Mouse (Mus musculus) stomach, embryonic 15.5 days (tissue): ENCODE data around the gene Wnt7b. TPM values are rescaled to one million over a fixed set of nuclear protein-coding genes. Genes with fewer than 3 reads are reported as not detected.

Experiments
- ATAC-seq: fragments of 200-750 bp; cut with Nextera tagmentation; 2 replicates; pipeline ENCODE4 v1.8.0; 2017; ENCODE audit warnings: low read depth, moderate number of reproducible peaks, moderate TSS enrichment; ENCODE audit not compliant: insufficient read depth, low FRiP score
- H3K27ac ChIP-seq: fragments of 300-500 bp; sonication (generic); 2 replicates; pipeline ENCODE4 v1.5.1; 2015; ENCODE audit warnings: mild to moderate bottlenecking, inconsistent platforms
- H3K27me3 ChIP-seq: fragments of 300-500 bp; sonication (generic); replicated peaks from 2 replicates; pipeline ENCODE4 v1.6.1; 2015; ENCODE audit warnings: inconsistent platforms
- H3K36me3 ChIP-seq: fragments of 300-500 bp; sonication (generic); 2 replicates; pipeline ENCODE4 v1.6.1; 2015; ENCODE audit warnings: inconsistent platforms
- H3K4me1 ChIP-seq: fragments of 300-500 bp; sonication (generic); 2 replicates; pipeline ENCODE4 v1.6.1; 2015; ENCODE audit warnings: inconsistent platforms
- H3K4me2 ChIP-seq: fragments of 300-500 bp; sonication (generic); 2 replicates; pipeline ENCODE4 v1.6.1; 2015; ENCODE audit warnings: mild to moderate bottlenecking, inconsistent platforms
- H3K4me3 ChIP-seq: fragments of 300-500 bp; sonication (generic); replicated peaks from 2 replicates; pipeline ENCODE4 v1.5.1; 2015; ENCODE audit warnings: inconsistent platforms
- H3K9ac ChIP-seq: fragments of 300-500 bp; sonication (generic); 2 replicates; pipeline ENCODE4 v1.6.1; 2015; ENCODE audit warnings: inconsistent platforms
- H3K9me3 ChIP-seq: fragments of 300-500 bp; sonication (generic); 2 replicates; pipeline ENCODE4 v1.6.1; 2016; ENCODE audit warnings: inconsistent platforms
- WGBS: fragments of 180-500 bp; shearing (Covaris S2); methylation state at CpG from one replicate; pipeline ENCODE4 v1.1.7; 2015; 5-methylcytosine and 5-hydroxymethylcytosine counted together
- polyA plus RNA-seq: library from polyadenylated mRNA; unstranded; fragments of >200 nt; fragmentation: Nextera tagmentation; extraction: Ambion mirVana; gene quantifications from 2 replicates; pipeline ENCODE4 v1.2.1, GENCODE M21; 2015

Wnt7b gene
- 3.7 and 3.8 TPM in 2 replicates for polyA plus RNA-seq

GRCm38 (mm10) chr15:85582356-85582910, at the start of gene Wnt7b:
Wnt7b (minus strand) TSS chr15:85582473.
- H3K27me3 ChIP-seq, result peaks cover 72% of the 10 kb centered on the region
- peaks cover 29% of the 10 kb centered on the region for H3K4me1 ChIP-seq
- WGBS, result 2% methylated on average over 19 of the region's 19 CpGs
- peak within 1 kb of the TSS; percentile 97 for H3K4me2 ChIP-seq
- no peaks in the 10 kb centered on the region for H3K9me3 ChIP-seq
- no peak within 1 kb of the TSS; the same call in 1 of the 2 replicates for H3K9ac ChIP-seq
- H3K27ac ChIP-seq, result no peak within 1 kb of the TSS
- H3K36me3 ChIP-seq, result no peaks in the 10 kb centered on the region
- peak within 1 kb of the TSS; percentile 55 for H3K4me3 ChIP-seq
- ATAC-seq, result no peak

- Histone ChIP-seq H3K4me1 (peaks cover 5% of the 10 kb centered on the region), H3K36me3 (no peaks in the 10 kb centered on the region), H3K4me2 (no peak overlapping the region), H3K9me3 (no peaks in the 10 kb centered on the region), H3K27me3 (no peaks in the 10 kb centered on the region; the same call in 1 of the 2 replicates), H3K27ac (no peak overlapping the region), H3K9ac (no peak overlapping the region), H3K4me3 (no peak overlapping the region)
- WGBS, result 57% methylated on average over 2 of the region's 2 CpGs
- no peak for ATAC-seq
These were observed 49.3 kb upstream of the Wnt7b start for GRCm38 (mm10) chr15:85631591-85631990.

- 76% methylated on average over 7 of the region's 7 CpGs for WGBS
- peaks cover 9% of the 10 kb centered on the region for H3K4me1 ChIP-seq
- no peaks in the 10 kb centered on the region for H3K36me3 ChIP-seq
- no peak overlapping the region for H3K9ac ChIP-seq
- ATAC-seq, result no peak
- H3K4me3 ChIP-seq, result no peak overlapping the region
- peaks cover 15% of the 10 kb centered on the region for H3K27me3 ChIP-seq
- no peak overlapping the region for H3K27ac ChIP-seq
- no peaks in the 10 kb centered on the region for H3K9me3 ChIP-seq
- no peak overlapping the region for H3K4me2 ChIP-seq
These were observed 47.8 kb upstream of the Wnt7b start for GRCm38 (mm10) chr15:85629924-85630545.

DNA sequence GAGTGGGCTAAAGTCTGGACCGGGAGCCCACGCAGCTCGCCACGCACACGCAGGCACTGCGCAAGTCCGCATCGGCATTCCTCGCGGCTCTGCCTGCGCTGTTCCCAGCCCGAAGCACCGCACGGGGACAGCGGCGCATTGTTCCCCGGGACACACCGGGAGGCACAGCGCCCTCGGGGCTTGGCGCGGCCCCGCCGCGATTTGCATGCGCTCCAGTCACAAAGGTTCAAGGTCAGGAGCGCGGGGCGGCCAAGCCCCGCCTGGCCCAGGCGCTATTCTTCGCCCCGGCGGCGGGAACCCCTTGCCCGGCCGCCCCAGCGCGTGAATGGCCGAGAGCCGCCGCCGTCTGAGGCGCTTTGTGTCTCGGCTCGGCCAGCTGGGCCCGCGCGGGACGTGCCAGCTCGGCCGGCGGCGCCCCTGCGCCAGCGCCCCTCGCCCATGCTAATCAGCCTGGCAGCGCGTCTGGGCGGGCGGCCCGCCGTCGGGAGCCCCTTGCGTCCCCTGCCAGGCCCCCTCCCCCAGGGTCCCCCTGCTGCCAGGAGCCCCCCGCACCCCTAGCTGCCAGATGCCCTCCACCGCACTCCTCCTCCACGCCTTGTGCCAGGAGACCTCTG, 43.5 kb upstream of the Wnt7b start:
- Histone ChIP-seq H3K27me3 (peaks cover 17% of the 10 kb centered on the region), H3K9me3 (no peaks in the 10 kb centered on the region), H3K4me2 (peak overlapping the region; percentile 93), H3K4me3 (peak overlapping the region; percentile 47), H3K27ac (no peak overlapping the region), H3K36me3 (no peaks in the 10 kb centered on the region), H3K9ac (peak overlapping the region; percentile 25; the same call in 1 of the 2 replicates), H3K4me1 (peaks cover 8% of the 10 kb centered on the region; the same call in 1 of the 2 replicates)
- WGBS, result 2% methylated on average over 52 of the region's 68 CpGs
- ATAC-seq, result peak; percentile 48; the same call in 1 of the 2 replicates

DNA sequence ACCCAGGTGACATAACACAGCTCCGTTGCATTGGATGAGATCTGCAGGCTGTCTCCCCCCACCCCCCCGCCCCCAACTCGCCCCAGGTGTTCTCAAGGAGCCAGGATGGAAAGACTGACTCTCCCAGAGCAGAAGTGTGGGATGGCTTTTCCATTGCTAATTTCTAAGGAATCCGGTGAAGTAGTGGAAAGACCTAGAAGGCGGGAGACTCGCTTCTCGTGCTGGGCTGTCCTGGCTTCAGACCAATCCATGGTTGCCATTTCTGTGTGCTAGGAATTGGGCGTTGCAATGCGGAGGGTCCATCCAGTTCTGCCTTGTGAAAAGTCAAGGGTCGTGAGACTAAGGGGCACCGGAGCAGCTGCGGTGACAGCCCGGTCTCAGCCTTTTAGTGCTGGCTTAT, 39.9 kb upstream of the Wnt7b start:
- Histone ChIP-seq H3K27me3 (peaks cover 17% of the 10 kb centered on the region), H3K9ac (no peak overlapping the region), H3K9me3 (no peaks in the 10 kb centered on the region), H3K27ac (no peak overlapping the region), H3K4me3 (no peak overlapping the region), H3K36me3 (no peaks in the 10 kb centered on the region), H3K4me2 (no peak overlapping the region), H3K4me1 (peaks cover 8% of the 10 kb centered on the region; the same call in 1 of the 2 replicates)
- no peak for ATAC-seq
- WGBS, result 75% methylated on average over 13 of the region's 13 CpGs

GRCm38 (mm10) chr15:85615537-85616100, 33.3 kb upstream of the Wnt7b start:
- H3K4me2 ChIP-seq, result peak overlapping the region; percentile 11; the same call in 1 of the 2 replicates
- H3K27me3 ChIP-seq, result no peaks in the 10 kb centered on the region
- H3K9ac ChIP-seq, result no peak overlapping the region
- H3K4me1 ChIP-seq, result peaks cover 29% of the 10 kb centered on the region
- H3K4me3 ChIP-seq, result no peak overlapping the region
- H3K36me3 ChIP-seq, result no peaks in the 10 kb centered on the region
- H3K9me3 ChIP-seq, result no peaks in the 10 kb centered on the region
- 29% methylated on average over 21 of the region's 21 CpGs for WGBS
- H3K27ac ChIP-seq, result no peak overlapping the region
- no peak for ATAC-seq

DNA sequence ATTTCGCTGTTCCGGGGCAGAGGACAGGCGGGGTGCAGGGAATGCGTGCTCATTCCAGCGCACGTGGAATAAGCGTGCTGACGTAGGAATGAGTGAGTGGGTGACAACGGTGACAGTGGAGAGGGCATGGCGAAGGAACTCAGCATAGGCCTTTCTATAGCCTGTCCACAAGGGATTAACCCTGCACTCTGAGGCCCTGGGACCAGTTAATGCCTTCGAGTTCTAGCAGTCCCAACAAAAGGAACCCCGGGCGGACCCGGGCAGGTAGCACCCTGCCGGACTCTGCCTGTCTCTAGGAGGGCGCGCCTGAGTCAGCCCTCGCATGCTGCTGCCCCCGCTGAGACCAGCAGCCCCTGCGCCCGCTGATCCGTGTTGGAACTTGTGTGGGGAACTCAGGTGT, 32.8 kb upstream of the Wnt7b start:
- Histone ChIP-seq H3K27ac (0 out of 2 replicates have a peak overlapping the region, but pooled peaks have one; percentile 78), H3K9me3 (no peaks in the 10 kb centered on the region), H3K4me1 (peaks cover 29% of the 10 kb centered on the region), H3K4me3 (no peak overlapping the region), H3K9ac (no peak overlapping the region), H3K27me3 (no peaks in the 10 kb centered on the region), H3K4me2 (peak overlapping the region; percentile 11; the same call in 1 of the 2 replicates), H3K36me3 (no peaks in the 10 kb centered on the region)
- ATAC-seq, result no peak
- WGBS, result 46% methylated on average over 22 of the region's 22 CpGs

- Histone ChIP-seq H3K9me3 (no peaks in the 10 kb centered on the region), H3K4me2 (no peak overlapping the region), H3K4me1 (peaks cover 29% of the 10 kb centered on the region), H3K4me3 (no peak overlapping the region), H3K9ac (no peak overlapping the region), H3K36me3 (no peaks in the 10 kb centered on the region), H3K27me3 (no peaks in the 10 kb centered on the region), H3K27ac (peak overlapping the region; percentile 78)
- ATAC-seq, result peak; percentile 60; the same call in 1 of the 2 replicates
- WGBS, result 72% methylated on average over 17 of the region's 17 CpGs
These were observed 31.3 kb upstream of the Wnt7b start for GRCm38 (mm10) chr15:85613358-85614266.

GRCm38 (mm10) chr15:85612660-85613357, 30.5 kb upstream of the Wnt7b start:
- H3K9me3 ChIP-seq, result no peaks in the 10 kb centered on the region
- 77% methylated on average over 8 of the region's 8 CpGs for WGBS
- no peaks in the 10 kb centered on the region for H3K27me3 ChIP-seq
- no peak for ATAC-seq
- peak overlapping the region; percentile 78 for H3K27ac ChIP-seq
- no peak overlapping the region for H3K4me2 ChIP-seq
- H3K9ac ChIP-seq, result no peak overlapping the region
- H3K36me3 ChIP-seq, result no peaks in the 10 kb centered on the region
- H3K4me3 ChIP-seq, result no peak overlapping the region
- H3K4me1 ChIP-seq, result peaks cover 29% of the 10 kb centered on the region

DNA sequence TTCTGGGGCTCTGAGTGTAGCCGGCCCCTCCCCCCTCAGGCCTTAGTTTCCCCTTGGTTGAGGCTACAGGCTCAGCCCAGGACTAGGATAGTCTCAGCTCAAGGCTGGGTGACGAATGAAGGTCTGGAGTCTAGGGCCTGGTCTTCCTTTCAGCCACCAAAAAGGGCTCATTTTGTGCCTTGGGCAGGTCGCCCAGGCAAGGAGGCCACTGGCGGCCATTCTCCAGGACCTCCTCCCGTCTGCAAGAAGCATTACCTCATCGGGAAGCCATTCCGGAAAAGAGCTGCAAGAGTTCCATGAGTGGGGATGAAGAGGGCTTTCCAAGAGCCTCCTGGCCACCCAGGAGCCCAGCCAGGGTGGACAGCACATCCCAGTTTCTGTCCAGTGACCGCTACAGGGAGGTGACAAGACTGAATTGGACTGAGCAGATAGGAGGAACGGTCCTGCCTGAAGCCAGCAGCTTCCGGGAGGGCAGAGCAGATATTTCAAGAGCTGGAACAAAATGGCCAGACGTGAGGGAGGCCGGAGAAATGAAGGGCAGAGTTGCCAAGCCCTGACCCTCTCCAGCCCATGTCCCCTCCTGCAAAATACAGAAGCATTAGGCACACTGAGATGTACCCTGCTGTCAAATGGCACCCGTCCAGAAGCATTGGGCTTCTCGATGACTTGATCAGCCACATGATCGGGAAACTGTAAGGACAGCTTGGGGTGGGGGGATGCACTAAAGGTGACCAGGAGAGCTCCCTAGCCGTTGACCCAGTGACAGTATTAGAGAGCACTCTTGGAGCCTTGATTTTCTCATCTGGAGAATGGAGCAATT, 29.6 kb upstream of the Wnt7b start:
- Histone ChIP-seq H3K4me3 (no peak overlapping the region), H3K9ac (no peak overlapping the region), H3K9me3 (no peaks in the 10 kb centered on the region), H3K4me2 (no peak overlapping the region), H3K36me3 (no peaks in the 10 kb centered on the region), H3K4me1 (peaks cover 29% of the 10 kb centered on the region), H3K27ac (peak overlapping the region; percentile 85), H3K27me3 (no peaks in the 10 kb centered on the region)
- 67% methylated on average over 16 of the region's 16 CpGs for WGBS
- ATAC-seq, result no peak
